9 mouse cellular contexts compared by ENCODE assay signal in the genomic region with DNA sequence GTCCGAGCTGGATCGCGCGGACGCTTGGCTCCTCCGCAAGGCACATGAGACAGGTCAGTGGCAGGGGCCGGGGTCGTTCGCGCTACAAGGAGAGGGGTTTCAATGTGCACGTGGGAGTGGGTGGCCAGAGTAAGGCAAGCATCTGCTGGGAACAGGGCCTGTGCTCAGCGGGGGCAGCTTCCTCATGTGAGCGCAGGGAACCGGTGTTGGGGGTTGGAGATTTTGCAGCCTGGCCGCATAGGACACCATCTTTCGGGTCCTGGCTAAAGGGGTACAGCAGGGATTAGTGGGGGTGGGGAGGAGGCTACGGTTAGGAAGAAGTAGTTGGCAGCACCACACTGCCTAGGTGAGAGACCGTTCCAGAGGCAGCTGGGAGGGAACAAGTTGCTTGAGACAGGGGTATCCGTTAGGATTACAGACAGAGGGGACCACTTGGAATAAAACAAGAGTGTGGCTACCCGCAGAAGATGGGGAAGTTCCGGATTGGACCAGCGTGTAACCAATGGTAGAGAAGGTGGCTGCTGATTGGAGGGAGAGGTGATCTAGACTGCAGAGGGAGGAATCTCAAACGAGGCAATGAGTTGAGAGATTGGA. TPM values are rescaled to one million over a fixed set of nuclear protein-coding genes. Genes with fewer than 3 reads are reported as not detected.
DNase-seq lines count a peak whose midpoint lies in the region; ATAC-seq and TF ChIP-seq lines count a peak whose summit lies in the region.
"Had no signal": no experiment of that assay in that cellular context is flagged by ENCODE, and none has a peak within 500 bp of the region (broad histone marks: within the 10 kb centered on the region; RNA-seq: fewer than 3 reads in every experiment).

No protein-coding gene starts in this region.

- H3K36me3 ChIP-seq in testis, adult 2 months (ENCODE audit: control insufficient read depth, insufficient read depth, low read length) = no peaks in the 10 kb centered on the region
- 0 out of 2 replicates have a peak, but pooled peaks cover 3% of the 10 kb centered on the region for H3K36me3 ChIP-seq in intestine, embryonic 16.5 days (ENCODE audit: control insufficient read depth, insufficient read depth, low read length)

- peak overlapping the region; percentile 69 for H3K4me3 ChIP-seq in testis, adult 2 months (ENCODE audit: control insufficient read depth, low read depth, low read length)
- H3K4me3 ChIP-seq in intestine, embryonic 16.5 days (ENCODE audit: low read length) = peak overlapping the region; percentile 84

- DNase-seq in testis, postnatal 10 days (ENCODE audit: low spot score) = no peak
- DNase-seq in cerebellum, postnatal 25 days = peak; percentile 63 to 70
- DNase-seq in frontal cortex, postnatal 36 days (ENCODE audit: low spot score in 2 of 2) = peak; percentile 65 to 72
- peak; percentile 66 to 90 for DNase-seq in left cerebral cortex, postnatal 25 days (ENCODE audit: low spot score in 2 of 2)
- peak; percentile 82 for DNase-seq in mesoderm, embryonic 11.5 days (ENCODE audit: low read depth, low spot score)
- DNase-seq in telencephalon, adult 2 months (ENCODE audit: low read depth, low spot score) = peak; percentile 79

- no peaks in the 10 kb centered on the region for H3K9me3 ChIP-seq in intestine, embryonic 16.5 days (ENCODE audit: control insufficient read depth, low read length)

- no peaks in the 10 kb centered on the region for H3K27me3 ChIP-seq in testis, adult 2 months (ENCODE audit: control insufficient read depth, insufficient read depth, low read length)
- no peaks in the 10 kb centered on the region for H3K27me3 ChIP-seq in intestine, embryonic 16.5 days (replicated peaks; ENCODE audit: control insufficient read depth, insufficient read depth, low read length)

- peaks cover 33% of the 10 kb centered on the region for H3K4me1 ChIP-seq in testis, adult 2 months (ENCODE audit: control insufficient read depth, insufficient read depth, low read length)
- H3K4me1 ChIP-seq in intestine, embryonic 16.5 days (ENCODE audit: control insufficient read depth, insufficient read depth, low read length) = peaks cover 9% of the 10 kb centered on the region

- peak overlapping the region; percentile 84 for H3K9ac ChIP-seq in intestine, embryonic 16.5 days (ENCODE audit: low read depth, low read length)

- intact Hi-C loops in left cerebral cortex, postnatal 25 days (cut with DNase I) = no loop called here

- no peak for TF ChIP-seq CTCF in testis, adult 2 months (IDR thresholded peaks at IDR 0.05; ENCODE audit: control insufficient read depth, insufficient read depth, insufficient replicate concordance, low read depth, low read length)

- H3K27ac ChIP-seq in testis, adult 2 months (ENCODE audit: control insufficient read depth, insufficient read depth, low read depth, low read length) = no peak overlapping the region
- H3K27ac ChIP-seq in intestine, embryonic 16.5 days (ENCODE audit: low read length) = peak overlapping the region; percentile 57; the same call in 1 of the 2 replicates

- peak overlapping the region; percentile 86 for H3K4me2 ChIP-seq in intestine, embryonic 16.5 days (ENCODE audit: low read depth, low read length)

- no peak for TF ChIP-seq POLR2A in testis, adult 2 months (IDR thresholded peaks at IDR 0.05; ENCODE audit: control insufficient read depth, low read depth, low read length)

- peak; percentile 43 for ATAC-seq in intestine, embryonic 16.5 days

- under 1% methylated on average over 23 of the region's 23 CpGs for WGBS in intestine, embryonic 16.5 days

RNA-seq across cellular contexts. Expression of a gene that starts 0.6 kb away (rescaled TPM):
- polyA plus RNA-seq in testis, adult 2 months (2012; rRNA removed) = 3.5 and 5.6 TPM in 2 replicates
- 52.4 and 62.8 TPM in 2 replicates for polyA plus RNA-seq in intestine, embryonic 16.5 days (2015; fragmentation: Nextera tagmentation; extraction: Ambion mirVana)
- 10 to 100 TPM; 66.5 to 80.1 TPM for total RNA-seq in left cerebral cortex, postnatal 25 days (2021)

RNA-seq across cellular contexts. Expression of a gene that starts 24.3 kb away (rescaled TPM):
- 0.72 and 1.4 TPM in 2 replicates for polyA plus RNA-seq in testis, adult 2 months (2012; rRNA removed)
- polyA plus RNA-seq in intestine, embryonic 16.5 days (2015; fragmentation: Nextera tagmentation; extraction: Ambion mirVana) = 0.13 and 0.27 TPM in 2 replicates
- 10 to 100 TPM; 10.5 to 11.0 TPM for total RNA-seq in left cerebral cortex, postnatal 25 days (2021)
- polyA plus RNA-seq: gonadal fat pad, adult 2 months had no signal

RNA-seq across cellular contexts. Expression of a gene that starts 52.5 kb away (rescaled TPM):
- 14.4 and 17.2 TPM in 2 replicates for polyA plus RNA-seq in testis, adult 2 months (2012; rRNA removed)
- polyA plus RNA-seq in intestine, embryonic 16.5 days (2015; fragmentation: Nextera tagmentation; extraction: Ambion mirVana) = 9.6 and 11.1 TPM in 2 replicates
- total RNA-seq in left cerebral cortex, postnatal 25 days (2021) = 10 to 100 TPM; 58.6 to 58.8 TPM
